Mouse (Mus musculus) liver, postnatal 0 days (tissue): ENCODE measurements around the gene Kalrn.

Experiments
- CTCF ChIP-seq: sonication (generic); IDR thresholded peaks from 2 replicates; pipeline ENCODE4 v1.5.1; 2016; ENCODE audit warnings: antibody characterized with exemption, low read depth
- EP300 ChIP-seq: IDR thresholded peaks from 2 replicates; pipeline ENCODE4 v1.6.1; 2016; ENCODE audit warnings: antibody characterized with exemption, low read depth, mild to moderate bottlenecking

DNA sequence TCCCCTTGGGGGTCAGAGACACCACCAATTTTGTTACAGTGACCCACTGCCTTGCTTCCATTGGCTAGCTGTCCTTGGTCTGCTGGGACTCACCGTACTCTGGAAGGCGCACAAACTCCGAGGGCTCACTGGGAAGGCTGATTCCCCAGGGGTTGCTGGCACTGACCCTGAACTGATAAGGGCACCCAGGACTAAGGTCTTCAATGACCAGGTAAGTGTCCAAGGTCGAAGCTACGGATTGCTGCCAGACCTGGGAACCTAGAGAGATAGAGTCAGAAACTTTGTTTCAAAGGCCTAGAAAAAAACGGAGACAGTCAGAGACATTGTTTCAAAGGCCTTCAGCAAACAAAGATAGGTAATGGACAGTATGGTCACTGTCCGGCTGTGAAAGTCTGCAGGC lies 586.3 kb downstream of the Kalrn start:
- TF ChIP-seq CTCF (no peak), EP300 (no peak)
